7 mouse cellular contexts compared by ENCODE assay signal in genomic region chr12:89811815-89812549, GRCm38 (mm10).
DNase-seq lines count a peak whose midpoint lies in the region; ATAC-seq and TF ChIP-seq lines count a peak whose summit lies in the region.

No protein-coding gene starts in this region.

- no peak for TF ChIP-seq POLR2A in liver, adult 2 months (IDR thresholded peaks at IDR 0.05; ENCODE audit: extremely low read depth, insufficient read depth, low read length)
- TF ChIP-seq POLR2A in testis, adult 2 months (IDR thresholded peaks at IDR 0.05; ENCODE audit: control insufficient read depth, low read depth, low read length): no peak

- no peaks in the 10 kb centered on the region for H3K79me2 ChIP-seq in liver, adult 2 months (ENCODE audit: control insufficient read depth, insufficient read depth, low read length)

- peak; percentile 93 to 95 for DNase-seq in cerebellum, adult 18-20 months
- DNase-seq in kidney, postnatal 14 days: peak; percentile 76
- DNase-seq in liver, adult 2 months (ENCODE audit: extremely low read depth, low read depth, low spot score): peak; percentile 74
- peak; percentile 87 for DNase-seq in midbrain, postnatal 0 days (ENCODE audit: low spot score)

- H3K36me3 ChIP-seq in forebrain, embryonic 12.5 days (replicated peaks): no peaks in the 10 kb centered on the region
- H3K36me3 ChIP-seq in heart, embryonic 16.5 days (ENCODE audit: control insufficient read depth, insufficient read depth): no peaks in the 10 kb centered on the region
- H3K36me3 ChIP-seq in liver, adult 2 months (ENCODE audit: control insufficient read depth, insufficient read depth, low read length): no peaks in the 10 kb centered on the region
- no peaks in the 10 kb centered on the region for H3K36me3 ChIP-seq in midbrain, postnatal 0 days (ENCODE audit: insufficient read depth, low read length)
- H3K36me3 ChIP-seq in testis, adult 2 months (ENCODE audit: control insufficient read depth, insufficient read depth, low read length): no peaks in the 10 kb centered on the region

- H3K9ac ChIP-seq in forebrain, embryonic 12.5 days: peak overlapping the region; percentile 54
- peak overlapping the region; percentile 51; the same call in 1 of the 2 replicates for H3K9ac ChIP-seq in heart, embryonic 16.5 days (ENCODE audit: low read length)
- H3K9ac ChIP-seq in liver, adult 2 months (ENCODE audit: low read depth, low read length): no peak overlapping the region
- peak overlapping the region; percentile 64 for H3K9ac ChIP-seq in midbrain, postnatal 0 days (replicated peaks; ENCODE audit: low read length, poor library complexity, severe bottlenecking)

- H3K9me3 ChIP-seq in forebrain, embryonic 12.5 days: no peaks in the 10 kb centered on the region
- no peaks in the 10 kb centered on the region for H3K9me3 ChIP-seq in heart, embryonic 16.5 days (replicated peaks; ENCODE audit: control insufficient read depth, low read length)
- H3K9me3 ChIP-seq in midbrain, postnatal 0 days (ENCODE audit: low read length): no peaks in the 10 kb centered on the region

- H3K4me3 ChIP-seq in forebrain, embryonic 12.5 days (replicated peaks): peak overlapping the region; percentile 47
- H3K4me3 ChIP-seq in heart, embryonic 16.5 days (ENCODE audit: low read length): peak overlapping the region; percentile 52
- no peak overlapping the region for H3K4me3 ChIP-seq in liver, adult 2 months (ENCODE audit: insufficient read depth, low read depth, low read length)
- H3K4me3 ChIP-seq in midbrain, postnatal 0 days (ENCODE audit: low read depth, low read length): peak overlapping the region; percentile 55
- H3K4me3 ChIP-seq in testis, adult 2 months (ENCODE audit: control insufficient read depth, low read depth, low read length): peak overlapping the region; percentile 36

- H3K4me2 ChIP-seq in forebrain, embryonic 12.5 days: peak overlapping the region; percentile 85
- peak overlapping the region; percentile 95 for H3K4me2 ChIP-seq in heart, embryonic 16.5 days (ENCODE audit: low read depth, low read length)
- peak overlapping the region; percentile 79 for H3K4me2 ChIP-seq in midbrain, postnatal 0 days (ENCODE audit: low read depth, low read length, poor library complexity, severe bottlenecking)

- TF ChIP-seq CTCF in liver, adult 2 months (IDR thresholded peaks at IDR 0.05; ENCODE audit: low read depth, low read length): no peak
- TF ChIP-seq CTCF in midbrain, postnatal 0 days (IDR thresholded peaks at IDR 0.05): peak; percentile 49
- no peak for TF ChIP-seq CTCF in testis, adult 2 months (IDR thresholded peaks at IDR 0.05; ENCODE audit: control insufficient read depth, insufficient read depth, insufficient replicate concordance, low read depth, low read length)

- peaks cover 25% of the 10 kb centered on the region for H3K4me1 ChIP-seq in forebrain, embryonic 12.5 days
- peaks cover 9% of the 10 kb centered on the region for H3K4me1 ChIP-seq in heart, embryonic 16.5 days (ENCODE audit: control insufficient read depth, insufficient read depth, low read length)
- no peaks in the 10 kb centered on the region for H3K4me1 ChIP-seq in liver, adult 2 months (ENCODE audit: control insufficient read depth, insufficient read depth, low read length)
- H3K4me1 ChIP-seq in midbrain, postnatal 0 days (ENCODE audit: insufficient read depth, low read length): no peaks in the 10 kb centered on the region; the same call in 1 of the 2 replicates
- peaks cover 6% of the 10 kb centered on the region for H3K4me1 ChIP-seq in testis, adult 2 months (ENCODE audit: control insufficient read depth, insufficient read depth, low read length)

- under 1% methylated on average over 36 of the region's 36 CpGs for WGBS in forebrain, embryonic 12.5 days
- under 1% methylated on average over 36 of the region's 36 CpGs for WGBS in heart, embryonic 16.5 days
- 1% methylated on average over 36 of the region's 36 CpGs for WGBS in liver, adult 2 months
- WGBS in midbrain, postnatal 0 days: under 1% methylated on average over 36 of the region's 36 CpGs

- peak overlapping the region; percentile 25; the same call in 1 of the 2 replicates for H3K27ac ChIP-seq in forebrain, embryonic 12.5 days
- H3K27ac ChIP-seq in heart, embryonic 16.5 days (ENCODE audit: low read length): no peak overlapping the region
- no peak overlapping the region for H3K27ac ChIP-seq in liver, adult 2 months (replicated peaks; ENCODE audit: insufficient read depth, low read depth, low read length)
- H3K27ac ChIP-seq in midbrain, postnatal 0 days (ENCODE audit: low read depth, low read length): peak overlapping the region; percentile 55
- no peak overlapping the region for H3K27ac ChIP-seq in testis, adult 2 months (ENCODE audit: control insufficient read depth, insufficient read depth, low read depth, low read length)

- ATAC-seq in forebrain, embryonic 12.5 days (ENCODE audit: low FRiP score): peak; percentile 93
- ATAC-seq in heart, embryonic 16.5 days (replicated peaks; ENCODE audit: extremely low read depth, insufficient read depth, low FRiP score): peak; percentile 96
- peak; percentile 92 for ATAC-seq in midbrain, postnatal 0 days (ENCODE audit: low FRiP score)

- H3K27me3 ChIP-seq in forebrain, embryonic 12.5 days: peaks cover 40% of the 10 kb centered on the region
- peaks cover 8% of the 10 kb centered on the region for H3K27me3 ChIP-seq in heart, embryonic 16.5 days (ENCODE audit: control insufficient read depth, insufficient read depth, low read length)
- no peaks in the 10 kb centered on the region for H3K27me3 ChIP-seq in liver, adult 2 months (ENCODE audit: control insufficient read depth, insufficient read depth, low read length)
- H3K27me3 ChIP-seq in midbrain, postnatal 0 days (ENCODE audit: insufficient read depth, low read length): no peaks in the 10 kb centered on the region
- H3K27me3 ChIP-seq in testis, adult 2 months (ENCODE audit: control insufficient read depth, insufficient read depth, low read length): no peaks in the 10 kb centered on the region

Comparison
In these comparisons a context has a peak if more than half of its experiments do, and no peak if none do; other contexts are left out.
1. H3K27ac ChIP-seq: peak in forebrain, embryonic 12.5 days (single experiment) and midbrain, postnatal 0 days (single experiment); none in heart, embryonic 16.5 days (single experiment), liver, adult 2 months (single experiment) and testis, adult 2 months (single experiment).
2. Peak in every context shown above with its lines, with median percentiles within 50 percentile points of each other: DNase-seq, ATAC-seq and H3K4me2 ChIP-seq.